Mouse (Mus musculus) olfactory bulb, adult 2 months (tissue): ENCODE results near the gene Ccl8.

Experiments
- CTCF ChIP-seq: fragments of 200-500 bp; IDR thresholded peaks from 2 replicates; pipeline ENCODE4 v1.5.1; 2012; ENCODE audit warnings: low read depth, mild to moderate bottlenecking, low read length, moderate library complexity; ENCODE audit not compliant: insufficient read depth
- POLR2A ChIP-seq: fragments of 200-500 bp; IDR thresholded peaks from 2 replicates; pipeline ENCODE4 v1.6.1; 2012; ENCODE audit warnings: mild to moderate bottlenecking, low read depth, low read length, moderate library complexity; ENCODE audit not compliant: insufficient read depth

DNA sequence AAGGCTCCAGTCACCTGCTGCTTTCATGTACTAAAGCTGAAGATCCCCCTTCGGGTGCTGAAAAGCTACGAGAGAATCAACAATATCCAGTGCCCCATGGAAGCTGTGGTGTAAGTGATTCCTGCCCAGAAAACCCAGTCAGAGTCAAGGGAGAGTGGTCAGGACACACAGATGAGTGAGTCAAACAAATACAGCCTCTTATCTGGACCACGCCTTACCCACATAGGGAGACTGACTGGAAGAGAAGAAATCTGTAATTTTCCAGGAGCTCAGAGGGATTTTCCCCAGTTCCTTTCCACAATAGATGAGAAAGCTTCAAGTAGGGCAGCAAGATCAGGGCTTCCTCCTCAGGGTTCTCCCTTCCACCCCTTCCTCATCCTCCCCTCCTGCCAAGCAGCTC is 1.1 kb downstream of the Ccl8 start:
- no peak for TF ChIP-seq CTCF
- no peak for TF ChIP-seq POLR2A
